Mouse (Mus musculus) WW6 (cell line): ENCODE measurements around the gene Dot1l.

ENCODE experiments used
- DNase-seq: peaks from one replicate; pipeline ENCODE4 v3.0.0-alpha.2; 2013; ENCODE audit warnings: low read depth, low spot score

Dot1l gene

GRCm38 (mm10) chr10:80829359-80830278, 74.6 kb downstream of the Dot1l start:
- no peak for DNase-seq

GRCm38 (mm10) chr10:80831136-80831535, 76.1 kb downstream of the Dot1l start:
- peak; percentile 80 for DNase-seq

- DNase-seq: no peak
These were observed 77.8 kb downstream of the Dot1l start for GRCm38 (mm10) chr10:80832818-80833217.

GRCm38 (mm10) chr10:80835617-80836016, 80.6 kb downstream of the Dot1l start:
- DNase-seq: no peak

GRCm38 (mm10) chr10:80836949-80837379, 82.0 kb downstream of the Dot1l start:
- DNase-seq: no peak

GRCm38 (mm10) chr10:80837827-80838226, 82.8 kb downstream of the Dot1l start:
- no peak for DNase-seq

- no peak for DNase-seq
These were observed 83.4 kb downstream of the Dot1l start for GRCm38 (mm10) chr10:80838346-80838912.

GRCm38 (mm10) chr10:80839848-80840247, 84.8 kb downstream of the Dot1l start:
- DNase-seq: no peak

GRCm38 (mm10) chr10:80841685-80842084, 86.7 kb downstream of the Dot1l start:
- no peak for DNase-seq

- no peak for DNase-seq
These were observed 87.3 kb downstream of the Dot1l start for GRCm38 (mm10) chr10:80842334-80842733.

GRCm38 (mm10) chr10:80843087-80843930, 88.3 kb downstream of the Dot1l start:
- no peak for DNase-seq

GRCm38 (mm10) chr10:80843931-80844547, 89.0 kb downstream of the Dot1l start, which contains the start of gene Lingo3:
Lingo3 (minus strand) TSS chr10:80844039.
- DNase-seq: no peak
